Mouse (Mus musculus) kidney, adult 11 months (tissue): ENCODE results near the gene Kat2b.
"Not testable (repeated sequence)": the region's sequence is repeated elsewhere in the genome, so short reads cannot be mapped to it uniquely, and the experiment has no call there.

ENCODE experiments used
- DNase-seq: peaks from one replicate; pipeline ENCODE4 v3.0.0; 2022

Kat2b gene

DNA sequence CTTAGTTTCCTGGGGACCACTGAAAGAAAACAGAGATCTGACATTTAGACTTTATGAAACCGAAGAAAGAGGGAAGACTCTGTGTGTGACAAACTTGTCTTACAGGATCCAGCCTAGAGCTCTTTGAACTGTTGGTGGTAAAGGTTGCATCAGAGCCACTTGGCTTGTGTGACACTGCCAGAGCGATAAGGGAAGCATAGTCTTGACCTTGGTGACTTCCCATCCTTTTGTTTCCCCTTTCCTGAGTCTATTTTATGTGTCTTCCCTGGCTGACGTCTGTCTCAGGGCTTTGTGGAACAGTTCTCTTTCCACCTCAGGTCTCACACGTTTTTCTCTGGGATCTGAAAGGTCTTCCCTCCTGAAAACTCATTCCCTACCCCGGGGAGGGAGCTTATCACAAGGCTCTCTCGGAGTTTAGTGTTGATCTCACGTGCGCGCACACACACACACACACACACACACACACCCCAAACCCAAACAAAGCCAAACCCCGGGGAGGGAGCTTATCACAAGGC is 3.8 kb downstream of the Kat2b start:
- DNase-seq, result no peak

DNA sequence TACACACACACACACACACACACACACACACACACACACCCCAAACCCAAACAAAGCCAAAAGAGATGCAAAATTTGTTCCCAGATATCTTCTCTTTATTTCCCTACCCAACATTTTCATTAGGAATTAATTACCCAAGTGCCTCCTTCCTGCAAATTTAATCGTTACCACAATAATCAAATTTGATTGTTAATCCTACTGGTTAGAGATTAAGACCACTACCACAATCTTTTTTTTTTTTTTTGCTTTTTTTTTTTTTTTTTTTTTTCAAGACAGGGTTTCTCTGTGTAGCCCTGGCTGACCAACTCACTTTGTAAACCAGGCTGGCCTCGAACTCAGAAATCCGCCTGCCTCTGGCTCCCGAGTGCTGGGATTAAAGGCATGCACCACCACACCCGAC is 4.3 kb downstream of the Kat2b start:
- DNase-seq, result not testable (repeated sequence)

DNA sequence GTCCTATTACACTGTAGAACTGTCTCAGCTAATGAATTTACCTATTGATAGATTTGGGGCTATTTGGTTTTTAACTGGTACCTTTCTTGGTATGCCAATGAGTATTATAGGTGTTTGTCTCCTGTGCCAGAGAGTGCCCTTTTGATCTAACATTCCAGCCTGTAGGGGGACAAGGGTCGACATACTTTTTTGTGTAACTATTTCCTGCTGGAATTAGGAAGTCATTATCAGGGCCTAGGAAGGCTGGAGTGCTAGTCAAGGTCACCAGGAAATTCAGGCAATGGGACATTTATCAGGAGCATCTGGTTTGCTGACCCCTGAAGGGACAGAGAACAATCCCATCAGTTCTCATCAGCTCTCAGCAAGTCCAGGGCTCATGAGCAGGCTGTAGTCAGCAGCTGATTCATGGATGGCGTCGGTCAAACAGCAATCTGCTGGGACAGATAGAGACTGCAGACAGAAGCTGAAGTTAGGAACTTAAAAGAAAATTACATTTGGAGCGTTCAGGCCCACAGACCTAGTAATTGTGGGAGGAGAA is 6.4 kb downstream of the Kat2b start:
- peak; percentile 30 for DNase-seq

DNA sequence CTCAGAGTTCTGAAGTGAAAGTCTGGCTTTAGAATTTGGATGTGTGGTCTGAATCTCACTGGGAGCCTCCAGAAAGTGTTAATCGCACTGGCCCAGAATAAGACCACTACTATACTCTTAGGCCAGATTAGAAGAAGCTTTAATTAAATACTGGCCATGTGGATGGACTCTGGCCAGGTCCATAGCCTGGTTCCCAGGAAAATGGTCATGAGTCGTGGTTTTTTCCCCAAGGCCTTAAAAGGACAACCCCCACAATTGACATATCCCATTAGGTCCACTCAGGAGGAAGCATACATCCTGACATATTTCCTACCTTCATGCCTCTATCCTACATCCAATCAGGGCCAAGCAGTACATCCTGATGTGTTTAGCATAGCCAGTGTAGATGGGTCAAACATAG is 10.5 kb downstream of the Kat2b start:
- no peak for DNase-seq

DNA sequence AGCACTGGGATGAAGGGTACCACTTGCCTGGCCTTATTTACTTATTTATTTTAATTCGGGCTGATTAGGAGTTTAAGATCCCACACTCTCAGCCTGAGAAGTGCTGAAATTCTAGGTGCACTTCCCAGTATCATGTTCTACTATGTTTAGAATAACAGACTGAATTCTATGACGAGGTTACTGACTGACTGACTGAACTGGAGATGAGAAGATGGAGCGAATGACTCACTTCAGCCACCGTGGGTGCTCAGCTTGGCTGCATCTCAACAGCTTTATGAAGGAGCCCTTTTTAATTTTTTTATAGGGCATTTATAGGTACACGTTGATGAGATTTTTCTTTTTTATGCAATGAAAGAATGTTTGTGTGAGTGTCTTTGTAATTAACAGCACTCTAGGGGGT is 11.1 kb downstream of the Kat2b start:
- DNase-seq, result no peak

DNA sequence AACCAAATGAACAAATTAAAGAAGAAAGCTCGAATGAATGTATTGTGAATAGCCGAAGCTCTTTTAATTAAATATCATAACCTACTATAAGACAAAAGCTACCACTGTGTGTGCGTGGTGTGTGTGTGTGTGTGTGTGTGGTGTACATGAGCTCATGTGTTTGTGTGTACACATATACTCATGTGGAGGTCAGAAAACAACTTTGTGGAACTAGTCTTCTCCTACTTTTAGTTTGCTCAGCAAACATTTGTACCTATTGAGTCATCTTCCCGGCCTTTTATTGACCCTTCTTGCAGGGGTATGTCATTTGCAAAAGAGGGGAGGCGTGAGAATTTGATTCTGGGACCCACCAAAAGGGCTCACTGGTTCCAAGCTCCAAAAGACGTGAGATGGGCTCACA is 11.6 kb downstream of the Kat2b start:
- DNase-seq, result no peak

DNA sequence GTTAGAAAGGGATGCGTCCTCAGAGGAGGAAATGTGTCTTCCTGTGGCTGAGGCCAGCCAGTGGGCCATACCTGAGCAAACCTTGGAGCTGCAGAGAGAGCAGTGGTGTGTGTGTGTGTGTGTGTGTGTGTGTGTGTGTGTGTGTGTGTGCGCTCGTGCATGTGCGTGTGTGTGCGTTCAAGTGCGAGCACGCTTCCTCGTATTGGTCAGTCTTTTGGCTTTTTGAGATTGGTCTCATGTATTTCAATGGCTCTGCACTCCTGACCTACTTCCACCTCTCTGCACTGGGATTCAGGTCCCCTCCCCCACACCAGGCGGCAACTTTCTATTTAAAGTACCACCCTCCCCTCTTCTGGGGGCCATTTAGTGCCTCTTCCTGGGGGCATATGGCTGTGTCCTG is 12.1 kb downstream of the Kat2b start:
- DNase-seq, result no peak

DNA sequence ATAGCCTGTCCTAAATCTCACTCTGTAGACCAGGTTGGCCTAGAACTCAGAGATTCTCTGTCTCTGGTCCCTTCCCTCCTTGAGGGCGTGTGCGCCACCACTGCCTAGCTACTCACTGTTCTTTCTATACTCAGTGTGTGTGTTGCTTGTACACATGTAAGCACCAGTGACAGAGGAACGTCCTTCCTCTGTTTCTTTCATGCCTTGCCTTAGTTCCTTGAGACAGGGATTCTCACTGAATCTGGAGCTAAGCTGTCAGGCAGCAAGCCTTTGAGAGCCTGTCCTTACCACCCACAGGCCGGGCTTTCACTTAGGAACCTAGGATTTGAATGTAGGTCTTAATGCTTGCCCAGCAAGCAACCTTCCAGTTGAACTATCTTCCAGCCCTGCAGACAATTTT is 13.0 kb downstream of the Kat2b start:
- no peak for DNase-seq

DNA sequence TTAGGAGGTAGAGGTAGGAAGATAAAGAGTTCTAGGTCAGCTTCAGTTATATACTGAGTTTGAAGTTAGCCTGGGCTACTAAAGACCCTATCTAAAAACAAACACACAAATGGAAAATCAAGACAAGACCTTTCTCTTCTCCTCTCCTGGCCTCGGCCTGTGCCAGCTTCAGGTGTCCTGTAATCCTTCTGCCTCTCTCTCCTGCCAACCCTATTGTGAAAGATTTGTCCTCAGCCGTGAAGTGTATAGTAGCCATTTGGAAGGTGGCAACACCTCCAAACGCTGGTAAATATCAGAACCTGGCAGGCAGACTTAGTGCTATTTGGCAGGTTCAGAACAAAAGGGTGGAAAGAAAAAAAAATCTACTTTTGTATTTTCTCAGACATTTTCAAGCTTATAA is 13.6 kb downstream of the Kat2b start:
- DNase-seq, result no peak

DNA sequence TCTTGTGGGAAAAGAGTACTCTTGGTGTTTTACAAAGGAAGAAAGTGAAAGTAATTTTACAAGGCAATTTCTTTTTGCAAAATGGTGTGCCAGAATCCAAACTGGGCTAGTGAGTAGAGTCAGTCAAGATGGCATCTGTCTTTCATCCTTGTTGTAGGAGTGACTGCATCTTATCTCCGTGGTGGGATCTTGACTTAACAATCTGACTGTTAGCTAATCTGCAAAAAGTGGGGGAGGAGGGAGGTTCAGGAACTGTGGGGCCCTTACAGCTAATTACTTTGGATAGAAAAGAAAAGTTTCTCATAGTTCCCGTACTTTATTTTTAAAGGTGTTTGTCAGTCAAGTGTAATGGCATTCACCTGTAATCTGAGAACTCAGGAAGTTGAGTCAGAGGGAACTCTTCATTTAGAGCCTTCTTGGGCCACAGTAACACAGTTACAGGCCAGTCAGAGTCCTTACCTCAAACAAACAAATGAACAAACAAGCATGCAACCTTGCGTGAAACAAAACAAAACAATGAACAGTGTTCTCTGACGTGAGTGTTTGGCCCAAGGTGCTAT is 15.4 kb downstream of the Kat2b start:
- no peak for DNase-seq

DNA sequence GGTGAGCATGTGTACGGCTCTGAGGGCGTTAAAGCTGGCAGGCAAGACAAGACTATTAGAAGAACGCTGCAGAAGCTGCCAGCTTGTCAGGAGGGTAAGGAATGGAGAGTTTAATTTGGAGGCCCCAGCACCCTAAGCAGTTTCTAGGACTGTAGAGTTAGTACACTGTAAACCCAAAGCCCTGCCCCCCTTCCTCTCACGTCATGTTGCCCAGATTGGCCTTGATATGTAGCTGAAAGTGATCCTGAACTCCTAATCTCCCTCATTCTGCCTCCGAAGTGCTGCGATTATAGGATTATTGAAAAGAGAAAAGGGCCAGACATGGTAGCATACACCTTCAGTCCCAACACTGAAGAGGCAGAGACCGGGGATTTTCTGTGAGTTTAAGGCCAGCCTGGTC is 16.1 kb downstream of the Kat2b start:
- DNase-seq, result no peak

DNA sequence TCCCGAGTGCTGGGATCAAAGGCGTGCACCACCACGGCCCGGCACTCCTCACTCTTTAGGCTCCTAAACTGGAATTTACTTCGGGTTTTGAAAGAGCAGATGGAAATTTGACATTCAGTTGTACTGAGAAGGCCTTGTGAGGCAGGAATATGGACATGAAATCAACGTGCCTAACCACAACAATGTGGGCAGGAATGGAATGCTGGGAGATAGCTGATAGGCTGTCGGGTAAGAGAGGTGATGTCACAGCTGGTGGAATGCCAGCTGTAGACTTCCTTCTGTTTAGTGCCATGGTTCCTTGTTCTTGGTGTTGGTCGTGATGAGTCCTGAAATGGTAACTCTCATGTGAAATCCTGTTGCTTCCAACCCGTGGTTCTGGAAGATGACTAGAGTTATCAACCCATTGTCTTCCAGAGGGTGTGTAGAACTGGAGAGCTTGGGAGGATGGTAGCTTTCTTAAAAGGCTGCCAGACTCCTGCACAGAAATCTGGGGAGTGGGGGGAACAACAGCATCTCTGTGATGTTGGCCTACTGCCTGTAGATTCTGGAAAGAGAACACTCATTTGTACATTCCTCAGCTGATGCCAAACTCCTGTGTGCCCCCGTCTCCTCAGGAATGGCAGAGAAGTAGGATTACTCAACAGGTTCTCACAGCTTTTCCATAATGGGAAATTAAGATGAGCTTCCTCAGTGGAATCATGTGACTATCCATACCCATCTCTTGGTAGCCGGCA is 17.4 kb downstream of the Kat2b start:
- no peak for DNase-seq

DNA sequence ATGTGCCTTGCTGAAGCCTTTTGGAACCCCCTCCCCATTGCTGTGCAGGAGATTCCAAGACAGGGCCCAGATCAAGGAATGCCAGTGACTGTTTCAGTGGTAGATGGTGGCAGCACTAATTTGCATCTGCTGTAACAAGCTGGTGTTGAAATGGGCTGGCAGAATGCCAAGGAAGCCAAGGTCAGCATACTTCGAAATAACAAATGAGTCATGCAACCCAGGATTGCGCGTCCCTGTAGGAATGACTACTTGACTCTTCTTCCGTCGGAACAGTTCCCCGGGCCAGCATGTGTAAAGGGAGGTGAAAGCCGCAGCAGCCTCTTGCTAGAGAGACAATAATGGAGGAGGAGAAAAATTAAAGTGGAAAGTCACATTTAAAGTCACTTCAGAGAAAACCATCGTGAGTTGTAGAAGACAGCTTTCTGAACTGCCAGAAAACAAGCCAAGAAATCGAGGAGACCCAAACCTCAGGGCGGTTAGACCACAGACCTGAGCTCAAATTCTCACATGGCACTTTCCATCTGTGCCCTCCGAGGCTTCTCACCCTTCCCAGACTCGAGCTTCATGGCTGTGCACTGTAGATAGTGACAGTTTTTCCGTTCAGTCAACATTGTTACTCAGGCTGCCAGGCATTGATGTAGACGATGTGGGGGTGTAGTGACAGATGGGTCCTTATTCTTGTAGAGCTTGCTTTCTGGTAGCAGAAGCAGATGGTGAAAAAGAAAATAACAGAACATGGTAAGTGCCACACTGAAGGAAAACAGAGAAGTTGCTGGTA is 20.6 kb downstream of the Kat2b start:
- peak; percentile 91 for DNase-seq

DNA sequence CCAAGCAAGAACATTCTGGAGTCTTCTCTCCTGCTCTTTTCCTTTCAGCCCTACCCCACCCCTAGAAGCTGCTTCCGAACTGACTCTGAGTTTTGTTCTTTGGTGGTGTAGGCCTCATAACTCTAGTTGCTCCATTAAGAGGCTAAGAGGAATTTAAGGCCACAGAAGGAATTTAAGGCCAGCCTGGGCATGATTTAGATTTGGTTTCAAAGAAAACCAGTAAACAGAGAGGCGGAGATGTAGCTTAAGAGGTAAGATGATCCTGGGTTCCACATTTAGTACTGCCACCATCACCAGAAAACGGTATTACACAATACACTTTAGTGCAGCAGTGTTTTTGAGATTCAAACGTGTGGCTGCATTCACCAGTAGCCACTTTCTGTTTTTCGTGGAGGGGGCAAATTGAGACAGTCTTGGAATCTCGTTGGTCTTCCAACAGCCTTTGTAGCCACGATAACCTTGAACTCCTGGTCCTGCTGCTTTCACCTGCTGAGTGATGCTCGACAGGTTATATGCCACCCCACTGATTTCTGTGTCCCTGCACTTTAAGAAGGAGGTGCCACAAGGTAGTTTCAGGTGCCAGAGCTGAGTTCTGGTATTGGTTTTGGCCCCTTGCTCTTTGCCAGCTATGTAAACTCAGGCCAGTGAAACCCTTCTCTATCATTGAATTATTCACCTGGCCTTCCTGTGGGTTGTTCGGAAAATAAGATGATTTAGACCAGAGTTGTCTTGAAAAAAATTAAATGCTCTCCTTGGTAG is 21.6 kb downstream of the Kat2b start:
- DNase-seq, result no peak

DNA sequence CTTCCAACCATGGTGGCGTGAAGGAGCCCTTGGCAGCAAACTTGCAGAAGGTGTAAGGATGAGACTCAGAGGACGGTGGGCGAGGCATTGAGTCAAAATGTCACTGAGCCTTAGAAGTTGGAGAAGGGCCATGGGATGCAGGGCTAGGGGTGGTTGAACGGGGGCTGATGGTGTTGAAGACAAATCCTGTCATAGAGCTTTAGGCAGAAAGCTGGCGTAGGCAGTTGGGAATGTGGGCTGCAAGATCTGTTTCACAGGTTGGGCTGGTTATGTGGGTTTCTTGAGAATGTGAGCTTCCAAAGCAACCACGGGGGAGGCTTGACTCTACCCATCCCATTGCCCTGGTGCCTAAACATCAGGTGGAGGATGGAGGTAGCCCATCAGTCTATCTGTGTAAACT is 23.4 kb downstream of the Kat2b start:
- no peak for DNase-seq

DNA sequence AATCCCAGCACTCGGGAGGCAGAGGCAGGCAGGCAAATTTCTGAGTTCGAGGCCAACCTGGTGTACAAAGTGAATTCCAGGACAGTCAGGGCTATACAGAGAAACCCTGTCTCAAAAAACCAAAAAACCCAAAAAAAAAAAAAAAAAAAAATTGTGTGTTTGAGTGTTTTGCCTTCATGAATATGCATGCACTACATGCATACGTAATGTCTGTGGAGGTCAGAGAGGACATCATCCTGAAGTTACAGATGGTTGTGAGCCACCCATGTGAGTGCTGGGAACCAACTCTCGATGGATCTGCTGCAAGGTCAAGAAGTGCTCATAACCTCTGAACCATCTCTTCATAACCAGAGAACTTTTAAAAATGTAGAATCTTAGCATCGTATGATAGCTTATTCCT is 25.2 kb downstream of the Kat2b start:
- no peak for DNase-seq

DNA sequence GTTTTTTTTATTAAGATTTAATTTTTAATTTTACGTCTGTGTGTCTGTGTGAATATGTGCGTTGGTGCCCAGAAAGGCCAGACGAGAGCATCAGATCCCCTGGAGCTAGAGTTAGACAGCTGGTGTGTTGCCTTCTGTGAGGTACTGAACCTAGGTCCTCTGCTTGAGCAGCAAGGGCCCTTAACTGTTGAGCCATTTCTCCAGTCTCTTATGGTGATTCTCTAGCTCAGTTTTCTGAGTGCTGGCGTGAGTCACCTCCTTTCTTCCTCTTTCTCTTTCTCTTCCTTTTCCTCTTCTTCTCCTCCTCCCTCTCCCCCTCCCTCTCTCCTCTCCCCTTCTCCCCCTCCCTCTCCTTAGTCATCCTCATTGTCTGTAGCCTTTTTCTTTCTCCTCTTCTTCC is 27.9 kb downstream of the Kat2b start:
- DNase-seq, result no peak

DNA sequence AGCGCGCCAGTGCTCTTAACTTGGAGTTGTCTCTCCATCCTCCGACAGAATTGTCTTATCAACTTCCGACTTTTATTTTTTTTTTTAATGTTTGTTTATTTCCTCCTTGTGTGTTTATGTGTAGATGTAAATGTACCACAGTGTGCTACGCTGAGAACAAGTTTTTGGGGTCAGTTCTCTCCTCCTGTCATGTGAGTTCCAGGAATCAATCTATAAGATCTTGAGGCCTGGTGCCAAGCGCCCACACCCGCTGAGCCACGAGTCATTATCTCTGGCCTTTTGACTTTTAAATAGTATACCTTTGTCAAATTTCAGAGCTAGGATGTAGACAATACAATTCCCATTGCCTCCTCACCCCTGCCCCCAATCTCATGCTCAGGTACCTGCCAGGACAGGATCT is 28.9 kb downstream of the Kat2b start:
- no peak for DNase-seq

DNA sequence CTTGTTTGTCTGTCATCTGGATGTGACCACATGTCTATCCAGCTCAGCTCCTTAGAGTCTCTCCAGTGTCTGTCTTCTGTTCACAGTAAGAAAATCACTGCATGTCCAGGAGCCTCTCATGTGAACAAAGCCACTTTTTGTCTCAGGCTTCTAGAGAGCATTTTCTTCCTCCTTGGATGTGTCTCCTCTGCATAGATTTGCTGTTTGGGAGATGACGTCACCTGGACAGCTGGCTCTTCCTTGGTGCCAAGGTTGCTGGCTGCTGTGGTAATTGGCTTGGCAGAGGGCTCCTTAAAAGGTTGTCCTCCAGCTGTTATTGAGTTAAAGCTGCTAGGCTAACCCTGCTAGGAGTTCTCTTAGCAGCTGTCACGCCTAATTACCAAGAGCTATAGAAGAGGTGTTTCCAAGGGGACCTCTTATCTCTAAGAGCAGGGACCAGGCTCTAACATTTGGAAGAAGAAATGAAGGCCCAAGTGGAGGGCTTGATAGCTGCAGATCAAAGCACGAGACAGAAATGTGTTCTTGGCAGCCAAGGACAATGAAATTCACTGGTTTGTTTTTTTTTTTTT is 29.7 kb downstream of the Kat2b start:
- DNase-seq, result no peak

DNA sequence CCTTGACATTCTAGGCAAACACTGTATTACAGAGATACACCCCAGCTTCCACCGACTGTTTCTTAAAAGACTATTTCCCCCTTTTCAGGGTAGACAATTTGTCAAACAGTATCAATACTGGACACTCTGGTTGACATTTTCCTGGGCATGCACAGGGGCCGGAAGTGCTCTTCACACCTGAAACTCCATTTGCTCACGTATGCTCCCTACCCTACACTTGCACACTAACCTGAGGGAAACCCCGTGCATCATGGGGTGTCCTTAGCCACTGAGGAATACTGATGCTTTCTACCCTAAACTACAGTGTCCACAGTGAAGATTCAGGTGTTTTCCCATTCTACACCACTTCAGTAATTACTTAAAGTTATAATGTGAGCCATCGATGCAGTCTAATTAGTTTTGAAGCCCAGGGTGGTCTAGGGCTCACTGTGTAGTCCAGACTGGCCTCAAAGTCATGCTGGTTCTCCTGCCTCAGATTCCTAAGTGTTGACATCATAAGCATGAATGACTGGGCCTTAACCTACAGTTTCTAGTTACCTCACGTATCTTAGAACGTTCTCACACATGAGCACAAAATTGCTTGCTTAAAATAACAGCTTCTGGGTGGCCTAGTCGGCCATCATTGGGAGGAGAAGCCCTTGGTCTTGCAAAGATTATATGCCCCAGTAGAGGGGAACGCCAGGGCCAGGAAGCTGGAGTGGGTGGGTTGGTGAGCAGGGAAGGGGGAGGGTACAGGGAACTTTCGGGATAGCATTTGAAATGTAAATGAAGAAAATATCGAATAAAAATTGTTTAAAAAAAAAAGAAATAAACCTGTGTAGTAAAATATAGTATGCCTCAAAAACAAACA is 30.5 kb downstream of the Kat2b start:
- no peak for DNase-seq

DNA sequence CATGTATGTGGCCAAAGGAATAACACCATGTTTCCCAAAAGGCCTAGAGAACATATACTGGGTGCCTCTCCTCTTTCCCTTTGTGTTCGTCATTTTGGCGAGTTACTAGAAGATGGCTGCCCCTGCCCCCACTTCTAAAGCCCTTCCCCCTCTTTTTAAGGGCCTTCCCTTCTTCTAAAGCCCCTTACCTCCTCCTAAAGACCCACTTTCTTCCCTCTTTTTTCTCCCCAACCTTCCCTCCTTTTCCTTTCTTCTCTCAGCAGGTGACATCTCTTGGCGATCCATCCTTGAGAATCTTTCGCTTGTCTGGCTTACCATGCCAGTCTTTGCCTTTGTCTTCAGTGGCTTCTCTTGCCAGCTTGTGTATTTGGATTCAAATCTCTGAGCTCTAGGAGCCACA is 31.9 kb downstream of the Kat2b start:
- no peak for DNase-seq

DNA sequence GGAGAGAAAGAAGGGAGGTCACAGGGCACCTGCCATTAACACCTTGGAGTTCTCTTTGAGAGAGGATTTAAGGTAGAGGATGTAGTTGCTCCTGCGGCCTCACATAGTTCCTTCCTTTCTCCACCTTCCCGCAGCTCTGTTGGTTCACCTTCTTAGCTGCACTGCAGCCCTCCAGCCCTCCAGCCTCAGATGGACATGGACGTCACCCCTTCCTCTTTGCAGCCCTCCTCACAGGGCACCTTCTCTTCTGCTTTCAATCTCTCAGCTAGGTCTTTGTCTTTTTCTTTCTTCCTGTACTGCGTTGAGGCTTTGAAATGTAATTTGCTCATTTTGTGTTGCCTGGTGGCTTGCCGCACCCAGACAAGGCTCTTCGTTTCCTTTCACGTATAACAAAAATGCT is 36.6 kb downstream of the Kat2b start:
- not testable (repeated sequence) for DNase-seq
